Comparison of ENCODE assay signal across 8 mouse cellular contexts in the genomic region with DNA sequence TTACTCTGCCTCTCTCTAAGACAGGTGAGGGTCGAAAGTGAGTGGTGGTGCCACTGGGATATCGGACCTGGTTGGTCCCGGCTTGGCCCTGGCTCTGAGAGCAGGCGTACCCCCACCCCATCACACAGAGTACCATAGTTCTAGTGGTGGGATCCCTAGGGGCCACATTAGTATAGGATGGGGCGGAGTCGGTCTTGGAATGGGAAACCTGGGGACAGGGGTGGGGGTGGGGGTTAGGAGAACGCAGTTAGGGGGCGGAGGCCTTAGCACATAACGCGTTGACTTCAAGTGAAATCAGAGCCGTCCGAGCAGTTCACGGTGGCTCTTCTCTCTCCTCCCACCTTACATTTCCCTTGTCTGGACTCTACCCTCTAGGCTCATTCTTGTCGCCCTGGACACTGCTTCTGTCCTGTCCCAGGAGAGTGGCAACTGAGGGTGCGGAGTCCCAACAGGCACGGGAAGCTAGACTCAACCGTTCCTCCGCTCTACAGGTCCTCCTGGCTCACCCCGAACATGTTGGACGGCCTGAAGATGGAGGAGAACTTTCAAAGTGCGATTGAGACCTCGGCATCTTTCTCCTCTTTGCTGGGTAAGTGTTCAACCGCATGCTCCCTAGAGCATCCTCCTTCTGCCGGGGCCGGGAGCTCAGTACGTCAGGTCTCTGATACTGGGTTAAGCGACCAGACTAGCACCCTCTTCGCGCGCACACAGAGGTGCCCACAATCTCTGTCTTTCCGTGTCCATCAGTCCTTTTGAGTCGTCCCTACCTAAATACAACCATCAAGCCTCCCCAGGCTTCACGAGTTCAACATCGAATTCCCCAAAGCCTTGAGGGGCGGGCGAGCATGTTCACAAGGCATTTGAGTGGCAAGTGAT. TPM values are rescaled to one million over a fixed set of nuclear protein-coding genes. Genes with fewer than 3 reads are reported as not detected.
DNase-seq lines count a peak whose midpoint lies in the region; ATAC-seq and TF ChIP-seq lines count a peak whose summit lies in the region.

No protein-coding gene starts in this region.

- no peaks in the 10 kb centered on the region for H3K79me2 ChIP-seq in heart, adult 2 months (replicated peaks; ENCODE audit: control insufficient read depth, insufficient read depth, low read length)

- TF ChIP-seq EP300 in heart, adult 2 months (IDR thresholded peaks at IDR 0.05; ENCODE audit: insufficient read depth, low read depth, low read length), result no peak

- peaks cover 9% of the 10 kb centered on the region for H3K9me3 ChIP-seq in hindbrain, embryonic 12.5 days (replicated peaks)
- peaks cover 3% of the 10 kb centered on the region; the same call in 1 of the 2 replicates for H3K9me3 ChIP-seq in midbrain, embryonic 13.5 days

- peak; percentile 57 for ATAC-seq in hindbrain, embryonic 12.5 days (ENCODE audit: low FRiP score)
- ATAC-seq in midbrain, embryonic 13.5 days, result peak; percentile 79

- 4% methylated on average over 36 of the region's 36 CpGs for WGBS in heart, adult 2 months
- WGBS in hindbrain, embryonic 12.5 days, result under 1% methylated on average over 35 of the region's 36 CpGs
- 2% methylated on average over 36 of the region's 36 CpGs for WGBS in midbrain, embryonic 13.5 days

- H3K9ac ChIP-seq in heart, adult 2 months (ENCODE audit: low read depth, low read length), result no peak overlapping the region
- H3K9ac ChIP-seq in hindbrain, embryonic 12.5 days, result peak overlapping the region; percentile 53; the same call in 1 of the 2 replicates
- H3K9ac ChIP-seq in midbrain, embryonic 13.5 days (replicated peaks), result peak overlapping the region; percentile 68

- intact Hi-C loops in heart, adult 2 months (cut with DNase I), result no loop called here
- intact Hi-C loops in heart, postnatal 14 days (cut with DNase I), result no loop called here

- H3K4me3 ChIP-seq in heart, adult 2 months, result peak overlapping the region; percentile 30
- peak overlapping the region; percentile 32; the same call in 1 of the 2 replicates for H3K4me3 ChIP-seq in brown adipose tissue, adult 24 weeks (ENCODE audit: insufficient read depth, low read depth, low read length)
- peak overlapping the region; percentile 49 for H3K4me3 ChIP-seq in hindbrain, embryonic 12.5 days
- H3K4me3 ChIP-seq in midbrain, embryonic 13.5 days (replicated peaks), result peak overlapping the region; percentile 49

- H3K4me2 ChIP-seq in hindbrain, embryonic 12.5 days (replicated peaks), result peak overlapping the region; percentile 86
- peak overlapping the region; percentile 71 for H3K4me2 ChIP-seq in midbrain, embryonic 13.5 days (replicated peaks)

- no peak for TF ChIP-seq POLR2A in heart, adult 2 months (IDR thresholded peaks at IDR 0.05; ENCODE audit: insufficient read depth, low read depth, low read length)

- no peak for TF ChIP-seq CTCF in heart, adult 2 months (IDR thresholded peaks at IDR 0.05)

- H3K27me3 ChIP-seq in heart, adult 2 months (ENCODE audit: control insufficient read depth, insufficient read depth, low read length), result peaks cover 37% of the 10 kb centered on the region
- peaks cover 84% of the 10 kb centered on the region for H3K27me3 ChIP-seq in hindbrain, embryonic 12.5 days
- peaks cover 85% of the 10 kb centered on the region for H3K27me3 ChIP-seq in midbrain, embryonic 13.5 days

- DNase-seq in heart, adult 2 months, result no peak
- DNase-seq in heart, postnatal 14 days, result no peak
- no peak for DNase-seq in adrenal gland, adult (ENCODE audit: inconsistent age in 2 of 2, low spot score in 1 of 2)
- no peak for DNase-seq in urinary bladder, adult 18-20 months (ENCODE audit: low spot score in 2 of 2)
- DNase-seq in urinary bladder, postnatal 4 days (ENCODE audit: low spot score in 2 of 2), result no peak

- no peak overlapping the region for H3K27ac ChIP-seq in heart, adult 2 months
- no peak overlapping the region for H3K27ac ChIP-seq in brown adipose tissue, adult 24 weeks (replicated peaks; ENCODE audit: low read depth, low read length)
- peak overlapping the region; percentile 44; the same call in 1 of the 2 replicates for H3K27ac ChIP-seq in hindbrain, embryonic 12.5 days
- H3K27ac ChIP-seq in midbrain, embryonic 13.5 days, result peak overlapping the region; percentile 77

- H3K4me1 ChIP-seq in heart, adult 2 months (ENCODE audit: control insufficient read depth, insufficient read depth, low read length), result no peaks in the 10 kb centered on the region
- no peaks in the 10 kb centered on the region for H3K4me1 ChIP-seq in brown adipose tissue, adult 24 weeks (ENCODE audit: control insufficient read depth, insufficient read depth, insufficient read length, low read length)
- peaks cover 18% of the 10 kb centered on the region for H3K4me1 ChIP-seq in hindbrain, embryonic 12.5 days
- H3K4me1 ChIP-seq in midbrain, embryonic 13.5 days (replicated peaks), result peaks cover 32% of the 10 kb centered on the region

- no peaks in the 10 kb centered on the region for H3K36me3 ChIP-seq in heart, adult 2 months (ENCODE audit: control insufficient read depth, insufficient read depth, low read length)
- H3K36me3 ChIP-seq in hindbrain, embryonic 12.5 days, result no peaks in the 10 kb centered on the region
- H3K36me3 ChIP-seq in midbrain, embryonic 13.5 days, result no peaks in the 10 kb centered on the region

RNA-seq across cellular contexts. Expression of a gene that starts 0.5 kb away (rescaled TPM):
- not detected for total RNA-seq in heart, adult 2 months (2021)
- polyA plus RNA-seq in heart, adult 2 months (2012; rRNA removed), result 0.02 TPM in 1 of 2 replicates, not detected in the other
- not detected for total RNA-seq in heart, postnatal 14 days (2021)
- polyA plus RNA-seq in brown adipose tissue, adult 24 weeks (2012; ENCODE audit: insufficient read depth, insufficient read length, missing spikeins), result not detected in 2 replicates
- 10.3 and 16.3 TPM in 2 replicates for polyA plus RNA-seq in hindbrain, embryonic 12.5 days (2016; fragmentation: Nextera tagmentation; extraction: Ambion mirVana)
- polyA plus RNA-seq in midbrain, embryonic 13.5 days (2015; fragmentation: Nextera tagmentation; extraction: Ambion mirVana), result 15.0 and 19.6 TPM in 2 replicates

Comparison
In these comparisons a context has a peak if more than half of its experiments do, and no peak if none do; other contexts are left out.
1. H3K27ac ChIP-seq: peak in hindbrain, embryonic 12.5 days (single experiment) and midbrain, embryonic 13.5 days (single experiment); none in heart, adult 2 months (single experiment) and brown adipose tissue, adult 24 weeks (single experiment).
2. Peak in every context shown above with its lines, with median percentiles within 50 percentile points of each other: H3K4me3 ChIP-seq.